Mouse (Mus musculus): Measurements from ENCODE around the gene Ccdc134.
A peak's percentile ranks its signal among the peaks of the same experiment; 100 is the strongest.

- TF ChIP-seq EP300 (optimal IDR thresholded peaks at IDR 0.05) (no peak), CTCF (IDR thresholded peaks at IDR 0.05; ENCODE audit: low read depth) (peak; percentile 49)
Measured at GRCm38 (mm10) chr15:82182311-82182710, 54.6 kb downstream of the Ccdc134 start.
